Mouse (Mus musculus): Measurements from ENCODE around the gene Tob2. TPM values are rescaled to one million over a fixed set of nuclear protein-coding genes. Genes with fewer than 3 reads are reported as not detected.

Tob2 gene
- polyA plus RNA-seq, 1 experiment = 21.0 TPM

- Histone ChIP-seq H3K4me1 (ENCODE audit: control insufficient read depth, insufficient read depth, low read length) (peaks cover 14% of the 10 kb centered on the region), H3K27ac (ENCODE audit: insufficient read depth, low read length) (no peak overlapping the region), H3K4me3 (ENCODE audit: insufficient read depth, low read length) (no peak overlapping the region)
- no peak for TF ChIP-seq CTCF (IDR thresholded peaks at IDR 0.05; ENCODE audit: extremely low read depth, insufficient read depth, low read length)
- no peak for TF ChIP-seq POLR2A (IDR thresholded peaks at IDR 0.05; ENCODE audit: extremely low read depth, insufficient read depth, low read length)
These were observed 58.2 kb downstream of the Tob2 start for GRCm38 (mm10) chr15:81800391-81800790.

- Histone ChIP-seq H3K27ac (ENCODE audit: insufficient read depth, low read length) (no peak overlapping the region), H3K4me3 (ENCODE audit: insufficient read depth, low read length) (no peak overlapping the region), H3K4me1 (ENCODE audit: control insufficient read depth, insufficient read depth, low read length) (peaks cover 5% of the 10 kb centered on the region)
- TF ChIP-seq POLR2A (IDR thresholded peaks at IDR 0.05; ENCODE audit: extremely low read depth, insufficient read depth, low read length) (no peak), CTCF (IDR thresholded peaks at IDR 0.05; ENCODE audit: extremely low read depth, insufficient read depth, low read length) (no peak)
These were observed 60.2 kb downstream of the Tob2 start for GRCm38 (mm10) chr15:81798421-81798820.

Other genes with a start within 250 kb of the Tob2 start
- 29.6 and 32.7 TPM in 2 replicates for gene L3mbtl2, start 194.9 kb downstream of the Tob2 start, polyA plus RNA-seq (2012; rRNA removed)
- gene Chadl, start 161.5 kb downstream of the Tob2 start, polyA plus RNA-seq (2012; rRNA removed) = 22.3 and 23.6 TPM in 2 replicates
- gene Zc3h7b, start 113.7 kb downstream of the Tob2 start, polyA plus RNA-seq (2012; rRNA removed) = 89.7 and 93.8 TPM in 2 replicates
- gene Rangap1, start 113.3 kb downstream of the Tob2 start, polyA plus RNA-seq (2012; rRNA removed) = 151 and 154 TPM in 2 replicates
- 318 and 326 TPM in 2 replicates for gene Tef, start 56.4 kb downstream of the Tob2 start, polyA plus RNA-seq (2012; rRNA removed)
- gene Phf5a, start 13.1 kb upstream of the Tob2 start, polyA plus RNA-seq (2012; rRNA removed) = 53.3 and 57.7 TPM in 2 replicates
- gene Aco2, start 13.5 kb upstream of the Tob2 start, polyA plus RNA-seq (2012; rRNA removed) = 533 and 545 TPM in 2 replicates
- gene Polr3h, start 67.4 kb upstream of the Tob2 start, polyA plus RNA-seq (2012; rRNA removed) = 61.5 and 63.0 TPM in 2 replicates
- gene Csdc2, start 78.0 kb upstream of the Tob2 start, polyA plus RNA-seq (2012; rRNA removed) = 111 and 115 TPM in 2 replicates
- gene Pmm1, start 102.1 kb upstream of the Tob2 start, polyA plus RNA-seq (2012; rRNA removed) = 294 and 300 TPM in 2 replicates
- gene 1700029P11Rik, start 121.7 kb upstream of the Tob2 start, polyA plus RNA-seq (2012; rRNA removed) = not detected in 2 replicates
- gene Xrcc6, start 129.0 kb upstream of the Tob2 start, polyA plus RNA-seq (2012; rRNA removed) = 23.5 and 27.4 TPM in 2 replicates
- 126 and 134 TPM in 2 replicates for gene Desi1, start 175.1 kb upstream of the Tob2 start, polyA plus RNA-seq (2012; rRNA removed)
- 133 and 137 TPM in 2 replicates for gene Snu13, start 188.8 kb upstream of the Tob2 start, polyA plus RNA-seq (2012; rRNA removed)
- gene 4930407I10Rik, start 200.4 kb upstream of the Tob2 start, polyA plus RNA-seq (2012; rRNA removed) = not detected in 2 replicates
- gene Mei1, start 211.2 kb upstream of the Tob2 start, polyA plus RNA-seq (2012; rRNA removed) = 6.1 and 7.9 TPM in 2 replicates